Mouse (Mus musculus): ENCODE data around the gene Ralbp1.

Ralbp1 gene

DNA sequence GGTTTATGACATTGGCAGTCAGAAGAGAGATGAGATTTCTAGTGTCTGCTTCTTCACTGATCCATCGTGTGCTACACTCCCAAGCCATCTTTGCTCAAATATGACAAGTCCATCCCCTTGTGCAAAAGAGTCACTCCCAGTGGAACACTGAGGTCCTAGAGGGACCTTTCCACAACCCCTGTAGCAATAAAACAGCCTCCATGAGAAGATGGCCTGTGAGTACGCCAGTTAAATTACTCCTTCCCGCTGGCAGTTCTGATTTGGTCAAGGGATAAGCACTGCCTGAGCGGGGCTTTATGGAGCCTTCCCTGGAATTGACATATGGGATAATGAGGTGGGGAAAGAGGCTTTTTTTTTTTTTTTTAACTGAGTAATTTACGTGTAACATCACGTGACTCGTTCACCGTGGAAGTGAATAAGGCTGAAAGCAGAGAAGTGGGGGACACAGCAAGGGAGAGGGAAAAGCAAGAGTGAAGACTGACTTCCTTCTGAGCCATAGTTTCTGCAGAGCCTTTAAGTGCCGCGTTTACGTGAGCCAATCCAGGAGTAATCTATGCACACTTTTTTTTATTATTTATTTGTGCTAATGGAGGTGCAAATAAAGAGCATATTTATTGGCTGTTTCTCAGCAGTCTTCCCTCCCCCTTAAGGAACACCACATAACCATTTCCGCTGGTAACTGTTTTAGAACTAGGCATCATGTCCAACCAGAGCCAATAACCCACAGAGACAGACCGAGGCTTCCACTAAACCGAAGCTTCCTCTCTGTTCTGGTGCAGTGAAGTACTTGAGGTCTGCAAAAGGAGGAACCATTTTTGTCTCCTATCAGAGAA, at the start of gene Ralbp1:
Gene Ralbp1 (minus strand): TSS at position 102 of the 833 bp plus-strand sequence.
- in situ Hi-C loops (cut with MboI; ENCODE audit: unreplicated experiment in 2 of 2), result loop anchor here in 1 of 2 experiments (10.0 kb wide), 1 partner anchor 49 kb away; no protein-coding TSS in a partner anchor

DNA sequence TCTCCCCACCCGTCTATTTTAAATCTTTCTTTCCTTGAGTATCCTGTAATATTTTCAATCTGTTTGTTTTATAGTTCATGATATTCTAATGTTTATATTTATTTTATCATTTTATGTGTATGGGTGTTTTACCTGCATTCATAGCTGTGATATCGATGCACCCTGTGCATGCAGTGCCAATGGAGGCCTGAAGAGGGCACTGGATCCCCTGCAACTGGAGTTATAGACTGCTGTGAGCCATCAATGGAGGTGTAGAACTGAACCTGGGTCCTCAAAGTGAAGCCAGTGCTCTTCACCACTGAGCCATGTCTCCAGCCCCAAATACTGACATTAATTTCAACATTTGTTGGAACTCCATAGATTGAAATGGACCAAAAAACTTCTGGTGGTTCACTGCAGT, 48.1 kb upstream of the Ralbp1 start:
- in situ Hi-C loops (cut with MboI; ENCODE audit: unreplicated experiment in 2 of 2), result loop anchor here in 1 of 2 experiments (10.0 kb wide), 1 partner anchor 49 kb away; the partner anchor contains the start of gene Ralbp1

DNA sequence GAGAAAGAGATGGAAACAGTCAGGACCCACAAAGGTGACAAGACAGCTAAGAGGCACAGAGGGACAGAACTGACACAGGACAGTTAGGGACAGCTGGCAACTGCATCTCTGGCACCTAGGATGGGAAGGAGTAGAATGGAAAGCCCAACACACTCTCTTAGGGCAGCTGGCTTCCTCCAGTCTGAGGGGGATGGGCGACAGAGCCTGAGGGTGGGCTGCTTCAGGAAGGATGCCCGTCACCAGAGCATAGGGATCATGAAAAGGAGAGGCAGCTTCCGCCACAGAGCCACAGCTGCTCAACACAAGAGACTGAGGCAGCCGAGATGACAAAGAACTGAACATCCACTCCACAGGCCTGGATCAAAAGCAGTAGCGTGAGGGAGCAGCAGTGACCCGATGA, 45.9 kb upstream of the Ralbp1 start:
- in situ Hi-C loops (cut with MboI; ENCODE audit: unreplicated experiment in 2 of 2), result loop anchor here in 1 of 2 experiments (10.0 kb wide), 1 partner anchor 47 kb away; the partner anchor contains the start of gene Ralbp1

- in situ Hi-C loops (cut with MboI; ENCODE audit: unreplicated experiment in 2 of 2), result loop anchor here in 1 of 2 experiments (10.0 kb wide), 1 partner anchor 46 kb away; the partner anchor contains the start of gene Ralbp1
Observed at GRCm38 (mm10) chr17:65930960-65931359, 45.4 kb upstream of the Ralbp1 start.

- in situ Hi-C loops (cut with MboI; ENCODE audit: unreplicated experiment in 2 of 2), result loop anchor here in 1 of 2 experiments (10.0 kb wide), 1 partner anchor 45 kb away; the partner anchor contains the start of gene Ralbp1
Observed at GRCm38 (mm10) chr17:65930158-65930826, 44.7 kb upstream of the Ralbp1 start.

DNA sequence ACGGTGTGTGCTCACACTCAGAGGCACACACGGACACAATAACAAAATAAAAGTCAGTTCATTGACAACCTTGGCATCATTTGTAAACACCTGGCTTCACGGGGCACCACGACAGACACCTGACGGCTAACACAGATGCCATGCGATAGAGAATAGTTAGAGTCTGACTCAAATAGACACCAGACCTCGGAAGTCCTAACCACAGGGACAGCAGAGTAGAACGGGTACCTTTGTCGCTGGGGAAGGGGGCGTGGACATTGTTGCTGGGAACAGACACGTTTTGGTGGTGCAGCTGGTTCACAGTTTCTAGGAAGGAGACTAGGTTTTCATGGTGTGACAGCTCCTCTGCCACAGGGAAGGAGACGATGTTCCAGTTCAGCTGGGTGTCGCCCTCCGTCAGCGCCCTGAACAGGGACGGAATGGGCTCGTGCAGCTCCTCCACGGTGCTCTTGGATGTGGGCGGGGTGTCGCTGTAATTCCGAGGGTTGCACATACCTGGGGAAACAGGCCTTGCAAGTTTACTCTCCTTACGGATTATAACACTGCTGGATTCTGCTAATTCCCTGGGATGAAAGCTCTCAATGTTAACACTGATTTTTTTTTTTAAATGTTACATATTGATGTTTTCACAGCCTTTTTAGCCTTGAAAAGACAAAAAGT, 43.9 kb upstream of the Ralbp1 start:
- in situ Hi-C loops (cut with MboI; ENCODE audit: unreplicated experiment in 2 of 2), result no loop called here

- in situ Hi-C loops (cut with MboI; ENCODE audit: unreplicated experiment in 2 of 2), result no loop called here
Observed at GRCm38 (mm10) chr17:65927077-65927476, 41.5 kb upstream of the Ralbp1 start.

- in situ Hi-C loops (cut with MboI; ENCODE audit: unreplicated experiment in 2 of 2), result no loop called here
Observed at GRCm38 (mm10) chr17:65924218-65924617, 38.6 kb upstream of the Ralbp1 start.

GRCm38 (mm10) chr17:65921975-65922374, 36.4 kb upstream of the Ralbp1 start:
- in situ Hi-C loops (cut with MboI; ENCODE audit: unreplicated experiment in 2 of 2), result no loop called here

- in situ Hi-C loops (cut with MboI; ENCODE audit: unreplicated experiment in 2 of 2), result no loop called here
Observed at GRCm38 (mm10) chr17:65919235-65919634, 33.6 kb upstream of the Ralbp1 start.

- in situ Hi-C loops (cut with MboI; ENCODE audit: unreplicated experiment in 2 of 2), result no loop called here
Observed at GRCm38 (mm10) chr17:65916135-65916668, 30.6 kb upstream of the Ralbp1 start.

GRCm38 (mm10) chr17:65914083-65914482, 28.5 kb upstream of the Ralbp1 start:
- in situ Hi-C loops (cut with MboI; ENCODE audit: unreplicated experiment in 2 of 2), result no loop called here

DNA sequence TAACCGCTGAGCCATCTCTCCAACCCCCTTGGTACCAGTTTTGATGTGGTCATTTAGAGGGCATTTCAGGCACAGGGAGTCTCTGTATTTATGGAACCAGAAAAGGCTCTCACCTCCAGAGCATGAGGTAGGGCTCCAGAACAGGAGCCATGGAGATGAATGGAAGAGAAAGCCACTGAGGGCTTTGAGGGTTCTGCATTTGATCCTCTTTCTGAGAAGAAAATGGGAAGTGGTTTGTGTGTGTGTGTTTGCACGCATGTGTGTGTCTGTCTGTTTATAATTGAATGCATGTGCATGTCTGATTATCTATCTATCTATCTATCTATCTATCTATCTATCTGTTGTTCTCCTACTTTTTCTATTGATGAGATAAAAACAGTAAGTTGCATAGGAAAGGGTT, 26.6 kb upstream of the Ralbp1 start:
- in situ Hi-C loops (cut with MboI; ENCODE audit: unreplicated experiment in 2 of 2), result no loop called here

DNA sequence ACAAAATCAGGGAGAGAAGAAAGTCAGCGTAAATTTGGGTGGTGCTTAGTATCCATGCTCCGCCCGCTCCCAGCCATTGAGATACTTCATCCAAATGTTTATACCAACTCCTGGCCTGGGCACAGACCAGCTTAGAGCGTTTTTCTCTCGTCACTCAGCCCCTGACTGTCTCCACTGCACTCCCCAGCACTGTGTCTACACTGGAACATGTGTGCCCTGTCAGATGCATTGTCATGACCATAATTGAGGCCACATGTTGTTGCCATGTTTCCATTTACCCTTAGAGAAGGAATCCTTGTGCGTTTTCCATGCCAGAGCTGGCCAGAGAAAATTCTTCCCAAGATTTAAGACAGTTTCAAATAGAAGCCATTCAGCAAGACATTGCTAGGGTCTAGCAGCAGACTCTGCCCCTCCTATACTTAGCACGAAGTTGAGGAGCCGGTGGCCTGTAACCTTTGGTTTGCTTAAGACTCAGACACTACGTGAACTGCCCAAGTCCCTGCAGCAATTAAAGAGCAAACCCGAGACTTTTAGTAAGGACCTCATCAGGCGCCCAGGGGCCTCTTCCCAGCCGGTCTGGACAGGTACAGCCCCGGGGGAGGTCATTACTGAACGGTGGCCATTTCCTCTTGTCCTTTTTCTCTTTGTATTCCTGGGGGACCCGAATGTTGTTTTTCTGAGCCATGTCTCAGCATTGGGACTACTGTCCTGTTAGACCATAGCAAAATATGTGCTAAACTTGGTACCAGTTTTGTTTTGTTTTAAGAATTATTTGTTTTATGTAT, 25.9 kb upstream of the Ralbp1 start:
- in situ Hi-C loops (cut with MboI; ENCODE audit: unreplicated experiment in 2 of 2), result no loop called here

GRCm38 (mm10) chr17:65908270-65908669, 22.7 kb upstream of the Ralbp1 start:
- in situ Hi-C loops (cut with MboI; ENCODE audit: unreplicated experiment in 2 of 2), result no loop called here

- in situ Hi-C loops (cut with MboI; ENCODE audit: unreplicated experiment in 2 of 2), result no loop called here
Observed at GRCm38 (mm10) chr17:65906895-65907401, 21.4 kb upstream of the Ralbp1 start.

- in situ Hi-C loops (cut with MboI; ENCODE audit: unreplicated experiment in 2 of 2), result no loop called here
Observed at GRCm38 (mm10) chr17:65906313-65906894, 20.8 kb upstream of the Ralbp1 start.

DNA sequence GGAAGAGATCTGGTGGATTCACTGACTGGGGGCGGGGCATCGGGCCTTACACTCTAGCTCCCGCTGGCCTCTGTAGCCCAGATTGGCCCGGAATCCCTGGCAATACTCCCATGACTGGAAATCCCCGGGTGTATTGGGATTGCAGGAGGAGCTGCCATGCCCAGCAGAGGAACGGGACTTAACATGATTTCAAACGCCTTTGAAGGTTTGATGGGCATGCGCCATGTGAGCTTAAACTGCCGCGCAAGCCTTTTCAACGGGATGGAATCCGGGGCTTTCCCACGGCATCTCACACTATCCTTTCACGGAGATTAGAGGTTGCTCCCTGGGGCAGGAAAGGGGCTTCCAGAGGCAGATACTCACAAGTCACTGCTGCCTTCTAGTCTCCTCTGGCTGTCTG, 19.6 kb upstream of the Ralbp1 start:
- in situ Hi-C loops (cut with MboI; ENCODE audit: unreplicated experiment in 2 of 2), result no loop called here

DNA sequence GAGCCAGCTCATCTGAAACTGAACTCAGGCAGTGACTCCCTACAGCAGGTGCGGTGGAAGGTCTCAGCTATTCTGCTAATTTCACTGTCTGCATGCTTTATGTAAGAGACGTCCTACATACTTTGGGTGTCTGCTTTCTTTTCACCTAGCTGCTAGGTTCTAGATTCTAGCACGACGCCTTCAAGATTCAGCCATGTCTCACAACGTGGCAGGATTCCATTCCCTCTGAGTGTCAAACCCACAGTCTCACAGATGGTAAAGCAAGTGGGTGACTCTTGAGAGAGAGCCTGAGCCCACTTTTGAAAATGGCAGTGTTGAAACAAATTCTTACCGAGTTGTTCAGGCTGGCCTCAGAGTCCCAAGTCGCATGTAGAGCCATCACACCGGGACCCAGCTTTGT, 18.2 kb upstream of the Ralbp1 start:
- in situ Hi-C loops (cut with MboI; ENCODE audit: unreplicated experiment in 2 of 2), result no loop called here

Data from v-Abl transformed pro-B cells (cell line).